Mouse (Mus musculus) heart, adult 2 months (tissue): ENCODE measurements around the gene Sco1.

Experiments used
- CTCF ChIP-seq: fragments of 200-600 bp; IDR thresholded peaks from 2 replicates; pipeline ENCODE4 v1.8.1; 2022; ENCODE audit warnings: antibody characterized with exemption, mild to moderate bottlenecking, moderate library complexity
- EP300 ChIP-seq: fragments of 200-500 bp; IDR thresholded peaks from 2 replicates; pipeline ENCODE4 v1.6.1; 2011; ENCODE audit warnings: low read depth, low read length, control low read depth; ENCODE audit not compliant: insufficient read depth
- POLR2A ChIP-seq: fragments of 200-500 bp; IDR thresholded peaks from 2 replicates; pipeline ENCODE4 v1.6.1; 2011; ENCODE audit warnings: mild to moderate bottlenecking, low read depth, low read length, control low read depth; ENCODE audit not compliant: insufficient read depth

DNA sequence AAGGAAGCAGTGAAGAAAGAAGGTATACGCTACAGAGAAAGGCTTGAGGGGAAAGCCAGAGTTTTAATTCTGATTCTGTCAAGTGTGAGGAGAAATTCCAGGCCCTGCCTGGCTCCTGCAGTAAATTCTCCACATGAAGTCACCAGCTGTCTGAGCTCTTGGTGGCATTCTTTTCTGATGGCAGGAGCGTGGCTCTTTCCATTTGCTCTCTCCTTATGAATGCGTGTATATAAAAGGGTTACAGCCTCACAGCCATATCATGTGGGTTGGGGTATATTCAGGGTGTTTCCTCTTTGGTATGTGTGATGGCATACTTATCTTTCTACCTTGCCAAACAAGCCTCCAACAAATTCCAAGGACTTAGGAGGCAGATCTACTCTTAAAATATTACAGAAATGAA, 10.3 kb downstream of the Sco1 start:
- TF ChIP-seq POLR2A, result no peak
- no peak for TF ChIP-seq CTCF
- no peak for TF ChIP-seq EP300
